Mouse (Mus musculus) heart, postnatal 0 days (tissue): ENCODE data around the gene Zcwpw1.
"Not testable (repeated sequence)": the region's sequence is repeated elsewhere in the genome, so short reads cannot be mapped to it uniquely, and the experiment has no call there.

Source experiments
- CTCF ChIP-seq: IDR thresholded peaks from 2 replicates; pipeline ENCODE4 v1.5.1; 2016; ENCODE audit warnings: antibody characterized with exemption, control low read depth, low read depth
- EP300 ChIP-seq: IDR thresholded peaks from 2 replicates; pipeline ENCODE4 v1.6.1; 2016; ENCODE audit warnings: antibody characterized with exemption, low read depth

- not testable (repeated sequence) for TF ChIP-seq CTCF, EP300
These were observed 48.4 kb downstream of the Zcwpw1 start, which contains the start of gene Pilra for GRCm38 (mm10) chr5:137835966-137836520.
